9 mouse cellular contexts compared by ENCODE assay signal in genomic region chr8:70352657-70353151, GRCm38 (mm10). TPM values are rescaled to one million over a fixed set of nuclear protein-coding genes. Genes with fewer than 3 reads are reported as not detected.
DNase-seq lines count a peak whose midpoint lies in the region; ATAC-seq and TF ChIP-seq lines count a peak whose summit lies in the region.
"Had no signal": no experiment of that assay in that cellular context is flagged by ENCODE, and none has a peak within 500 bp of the region (broad histone marks: within the 10 kb centered on the region; RNA-seq: fewer than 3 reads in every experiment).

No protein-coding gene starts in this region.

- H3K4me2 ChIP-seq in forebrain, embryonic 15.5 days (replicated peaks), result peak overlapping the region; percentile 95
- H3K4me2 ChIP-seq in kidney, embryonic 16.5 days (replicated peaks; ENCODE audit: low read depth, low read length), result peak overlapping the region; percentile 91
- H3K4me2 ChIP-seq in midbrain, embryonic 14.5 days (ENCODE audit: low read length), result peak overlapping the region; percentile 99

- peak overlapping the region; percentile 96 for H3K9ac ChIP-seq in ES-E14 (ENCODE audit: insufficient read depth, low read depth, low read length, poor library complexity, severe bottlenecking)
- H3K9ac ChIP-seq in forebrain, embryonic 15.5 days (replicated peaks), result peak overlapping the region; percentile 90
- peak overlapping the region; percentile 84 for H3K9ac ChIP-seq in kidney, embryonic 16.5 days (replicated peaks; ENCODE audit: low read length)
- peak overlapping the region; percentile 97 for H3K9ac ChIP-seq in midbrain, embryonic 14.5 days (replicated peaks; ENCODE audit: low read length)

- intact Hi-C loops in heart, postnatal 14 days (cut with DNase I), result no loop called here

- peaks cover 60% of the 10 kb centered on the region for H3K4me1 ChIP-seq in heart, embryonic 10.5 days
- peaks cover 12 to 32% of the 10 kb centered on the region in 2 experiments for H3K4me1 ChIP-seq in ES-E14 (ENCODE audit: control insufficient read depth in 2 of 2, insufficient read depth in 2 of 2, low read length in 2 of 2, poor library complexity in 1 of 2)
- peaks cover 49% of the 10 kb centered on the region for H3K4me1 ChIP-seq in forebrain, embryonic 15.5 days
- peaks cover 36% of the 10 kb centered on the region for H3K4me1 ChIP-seq in kidney, embryonic 16.5 days (ENCODE audit: insufficient read depth, low read length)
- peaks cover 30% of the 10 kb centered on the region for H3K4me1 ChIP-seq in midbrain, embryonic 14.5 days (ENCODE audit: control insufficient read depth, insufficient read depth, low read length)

- peaks cover 3% of the 10 kb centered on the region; the same call in 1 of the 2 replicates for H3K27me3 ChIP-seq in heart, embryonic 10.5 days (ENCODE audit: insufficient read depth, poor library complexity, severe bottlenecking)
- no peaks in the 10 kb centered on the region for H3K27me3 ChIP-seq in forebrain, embryonic 15.5 days
- no peaks in the 10 kb centered on the region for H3K27me3 ChIP-seq in kidney, embryonic 16.5 days (ENCODE audit: insufficient read depth, low read length)
- H3K27me3 ChIP-seq in midbrain, embryonic 14.5 days (ENCODE audit: control insufficient read depth, insufficient read depth, low read length), result no peaks in the 10 kb centered on the region

- peak overlapping the region; percentile 97 for H3K27ac ChIP-seq in heart, embryonic 10.5 days
- peak overlapping the region; percentile 75 for H3K27ac ChIP-seq in ES-E14 (ENCODE audit: insufficient read depth, low read depth, low read length, poor library complexity, severe bottlenecking)
- H3K27ac ChIP-seq in forebrain, embryonic 15.5 days (replicated peaks), result peak overlapping the region; percentile 90
- H3K27ac ChIP-seq in kidney, embryonic 16.5 days (ENCODE audit: low read length), result peak overlapping the region; percentile 76
- H3K27ac ChIP-seq in midbrain, embryonic 14.5 days (replicated peaks; ENCODE audit: low read depth, low read length), result peak overlapping the region; percentile 81

- in situ Hi-C loops in ES-E14 (cut with MboI; ENCODE audit: low sequenced_read_pairs in 2 of 2, unreplicated experiment in 2 of 2), result no loop called here

- ATAC-seq in forebrain, embryonic 15.5 days (replicated peaks), result peak; percentile 65
- peak; percentile 33 for ATAC-seq in kidney, embryonic 16.5 days (ENCODE audit: low FRiP score, low TSS enrichment)
- peak; percentile 64 for ATAC-seq in midbrain, embryonic 14.5 days (ENCODE audit: low FRiP score, low TSS enrichment)

- WGBS in heart, embryonic 10.5 days, result under 1% methylated on average over 64 of the region's 64 CpGs
- WGBS in forebrain, embryonic 15.5 days, result under 1% methylated on average over 61 of the region's 64 CpGs
- 0% methylated on average over 57 of the region's 64 CpGs for whole genome bisulfite sequencing in kidney, embryonic 16.5 days
- under 1% methylated on average over 61 of the region's 64 CpGs for WGBS in midbrain, embryonic 14.5 days

- H3K9me3 ChIP-seq in heart, embryonic 10.5 days, result no peaks in the 10 kb centered on the region
- no peaks in the 10 kb centered on the region for H3K9me3 ChIP-seq in ES-E14 (ENCODE audit: control insufficient read depth, insufficient read depth, low read depth, low read length)
- H3K9me3 ChIP-seq in forebrain, embryonic 15.5 days, result no peaks in the 10 kb centered on the region
- H3K9me3 ChIP-seq in kidney, embryonic 16.5 days (ENCODE audit: low read length), result no peaks in the 10 kb centered on the region
- H3K9me3 ChIP-seq in midbrain, embryonic 14.5 days (ENCODE audit: control insufficient read depth, low read length), result no peaks in the 10 kb centered on the region

- peak overlapping the region; percentile 98 for H3K4me3 ChIP-seq in heart, embryonic 10.5 days
- peak overlapping the region; percentile 79 to 91 for H3K4me3 ChIP-seq in ES-E14 (ENCODE audit: insufficient read depth in 1 of 2, low read depth in 1 of 2, low read length in 2 of 2, poor library complexity in 1 of 2, severe bottlenecking in 1 of 2)
- peak overlapping the region; percentile 100 for H3K4me3 ChIP-seq in forebrain, embryonic 15.5 days
- H3K4me3 ChIP-seq in kidney, embryonic 16.5 days (ENCODE audit: low read length), result peak overlapping the region; percentile 72
- H3K4me3 ChIP-seq in midbrain, embryonic 14.5 days (replicated peaks; ENCODE audit: low read depth, low read length), result peak overlapping the region; percentile 94

- DNase-seq in heart, embryonic 10.5 days (ENCODE audit: low spot score), result no peak
- no peak for DNase-seq in heart, postnatal 14 days
- DNase-seq in ES-E14 (ENCODE audit: low read depth, low spot score), result no peak
- no peak for DNase-seq in midbrain, embryonic 14.5 days
- DNase-seq in yolk sac, embryonic 10.5 days (ENCODE audit: low spot score), result peak; percentile 69
- no peak for DNase-seq in cerebellum, postnatal 4 days (ENCODE audit: low spot score in 2 of 2)

- H3K36me3 ChIP-seq in heart, embryonic 10.5 days, result peaks cover 29% of the 10 kb centered on the region
- peaks cover 27% of the 10 kb centered on the region; the same call in 1 of the 2 replicates for H3K36me3 ChIP-seq in ES-E14 (ENCODE audit: control insufficient read depth, insufficient read depth, low read length, poor library complexity, severe bottlenecking)
- no peaks in the 10 kb centered on the region for H3K36me3 ChIP-seq in forebrain, embryonic 15.5 days
- peaks cover 3% of the 10 kb centered on the region for H3K36me3 ChIP-seq in kidney, embryonic 16.5 days (ENCODE audit: insufficient read depth, low read length)
- peaks cover 9% of the 10 kb centered on the region; the same call in 1 of the 2 replicates for H3K36me3 ChIP-seq in midbrain, embryonic 14.5 days (ENCODE audit: control insufficient read depth, insufficient read depth, low read length)

TF ChIP-seq in ES-E14, 5 proteins besides CTCF, POLR2A, EP300 and RAD21:
- no peak for TF ChIP-seq MAFK (IDR thresholded peaks at IDR 0.05; ENCODE audit: insufficient read depth, low read depth, low read length)
- TF ChIP-seq ZNF384 (IDR thresholded peaks at IDR 0.05; ENCODE audit: low read depth, low read length), result no peak
- no peak for TF ChIP-seq CHD2 (IDR thresholded peaks at IDR 0.05; ENCODE audit: low read depth, low read length)

RNA-seq across cellular contexts. Expression of gene Upf1, which starts 0.4 kb away (rescaled TPM):
- polyA plus RNA-seq in heart, embryonic 10.5 days (2016; fragmentation: Nextera tagmentation; extraction: Ambion mirVana), result 14.5 and 19.8 TPM in 2 replicates
- 10 to 100 TPM; 41.3 to 44.0 TPM for total RNA-seq in heart, postnatal 14 days (2021)
- 54.7 and 57.6 TPM in 2 replicates for total RNA-seq in ES-E14 (2012; rRNA removed)
- 17.5 and 17.8 TPM in 2 replicates for polyA plus RNA-seq in forebrain, embryonic 15.5 days (2015; fragmentation: Nextera tagmentation; extraction: Ambion mirVana)
- polyA plus RNA-seq in kidney, embryonic 16.5 days (2015; fragmentation: Nextera tagmentation; extraction: Ambion mirVana), result 10.6 and 10.9 TPM in 2 replicates
- polyA plus RNA-seq in midbrain, embryonic 14.5 days (2014; fragmentation: Nextera tagmentation; extraction: Ambion mirVana), result 16.9 and 18.4 TPM in 2 replicates

RNA-seq across cellular contexts. Expression of gene Comp, which starts 20.7 kb away (rescaled TPM):
- 0.43 and 1.2 TPM in 2 replicates for polyA plus RNA-seq in heart, embryonic 10.5 days (2016; fragmentation: Nextera tagmentation; extraction: Ambion mirVana)
- total RNA-seq in heart, postnatal 14 days (2021), result 1 to 10 TPM; 2.4 to 3.8 TPM
- total RNA-seq in ES-E14 (2012; rRNA removed), result 1.2 and 1.4 TPM in 2 replicates
- 0.14 TPM in 1 of 2 replicates, not detected in the other for polyA plus RNA-seq in forebrain, embryonic 15.5 days (2015; fragmentation: Nextera tagmentation; extraction: Ambion mirVana)
- polyA plus RNA-seq in kidney, embryonic 16.5 days (2015; fragmentation: Nextera tagmentation; extraction: Ambion mirVana), result 0.21 and 1.00 TPM in 2 replicates
- polyA plus RNA-seq in midbrain, embryonic 14.5 days (2014; fragmentation: Nextera tagmentation; extraction: Ambion mirVana), result 0.47 TPM in 1 of 2 replicates, not detected in the other

RNA-seq across cellular contexts. Expression of gene Gdf1, which starts 23.1 kb away (rescaled TPM):
- 1.9 and 4.2 TPM in 2 replicates for polyA plus RNA-seq in heart, embryonic 10.5 days (2016; fragmentation: Nextera tagmentation; extraction: Ambion mirVana)
- total RNA-seq in heart, postnatal 14 days (2021), result not detected
- 7.5 and 24.5 TPM in 2 replicates for total RNA-seq in ES-E14 (2012; rRNA removed)
- 0.87 and 5.1 TPM in 2 replicates for polyA plus RNA-seq in forebrain, embryonic 15.5 days (2015; fragmentation: Nextera tagmentation; extraction: Ambion mirVana)
- polyA plus RNA-seq in kidney, embryonic 16.5 days (2015; fragmentation: Nextera tagmentation; extraction: Ambion mirVana), result 5.5 TPM in 2 replicates
- polyA plus RNA-seq in midbrain, embryonic 14.5 days (2014; fragmentation: Nextera tagmentation; extraction: Ambion mirVana), result not detected in 2 replicates
- total RNA-seq: adrenal gland, adult 18-20 months had no signal

RNA-seq across cellular contexts. Expression of gene Cers1, which starts 37.1 kb away (rescaled TPM):
- polyA plus RNA-seq in heart, embryonic 10.5 days (2016; fragmentation: Nextera tagmentation; extraction: Ambion mirVana), result 1.4 TPM in 2 replicates
- total RNA-seq in heart, postnatal 14 days (2021), result under 1 TPM; 0.56 to 0.72 TPM
- 1.9 and 4.7 TPM in 2 replicates for total RNA-seq in ES-E14 (2012; rRNA removed)
- polyA plus RNA-seq in forebrain, embryonic 15.5 days (2015; fragmentation: Nextera tagmentation; extraction: Ambion mirVana), result 31.3 and 31.9 TPM in 2 replicates
- 2.5 and 2.7 TPM in 2 replicates for polyA plus RNA-seq in kidney, embryonic 16.5 days (2015; fragmentation: Nextera tagmentation; extraction: Ambion mirVana)
- polyA plus RNA-seq in midbrain, embryonic 14.5 days (2014; fragmentation: Nextera tagmentation; extraction: Ambion mirVana), result 38.8 and 42.9 TPM in 2 replicates

RNA-seq across cellular contexts. Expression of gene Cope, which starts 50.4 kb away (rescaled TPM):
- 379 and 398 TPM in 2 replicates for polyA plus RNA-seq in heart, embryonic 10.5 days (2016; fragmentation: Nextera tagmentation; extraction: Ambion mirVana)
- total RNA-seq in heart, postnatal 14 days (2021), result 100 to 1,000 TPM; 160 to 164 TPM
- total RNA-seq in ES-E14 (2012; rRNA removed), result 101 and 112 TPM in 2 replicates
- polyA plus RNA-seq in forebrain, embryonic 15.5 days (2015; fragmentation: Nextera tagmentation; extraction: Ambion mirVana), result 266 and 271 TPM in 2 replicates
- polyA plus RNA-seq in kidney, embryonic 16.5 days (2015; fragmentation: Nextera tagmentation; extraction: Ambion mirVana), result 389 and 439 TPM in 2 replicates
- polyA plus RNA-seq in midbrain, embryonic 14.5 days (2014; fragmentation: Nextera tagmentation; extraction: Ambion mirVana), result 274 and 309 TPM in 2 replicates
